Mouse (Mus musculus) left cerebral cortex, postnatal 36 days (tissue): Measurements from ENCODE around the gene Prox2. TPM values are rescaled to one million over a fixed set of nuclear protein-coding genes. Genes with fewer than 3 reads are reported as not detected.

ENCODE experiments used
- DNase-seq, 2 experiments: peaks; one replicate each; pipeline ENCODE4 v3.0.0; 2021 to 2022; ENCODE audit warnings: low spot score in 2 of 2, mixed read lengths in 1 of 2
- intact Hi-C: fragments of 180-260 bp; cut with DNase I; formaldehyde crosslinking; loops from one replicate; pipeline ENCODE4 v1.15.1; 2025
- total RNA-seq, 2 experiments: library from RNA; stranded (reverse); gene quantifications; 2 replicates each; pipeline ENCODE4 v1.2.3; 2021

Prox2 gene
- total RNA-seq, 2 experiments from 2014 or later: 1.8 to 2.8 TPM

- intact Hi-C loops: no loop called here
- no peak for DNase-seq
Measured at GRCm38 (mm10) chr12:85103096-85103495, 7.5 kb downstream of the Prox2 start.

- intact Hi-C loops: no loop called here
Measured at GRCm38 (mm10) chr12:85101521-85102106, 8.9 kb downstream of the Prox2 start.

GRCm38 (mm10) chr12:85101001-85101400 is 9.6 kb downstream of the Prox2 start:
- intact Hi-C loops: no loop called here

More at GRCm38 (mm10) chr12:85101521-85102106, 8.9 kb downstream of the Prox2 start:
- DNase-seq: no peak

GRCm38 (mm10) chr12:85095859-85096258 is 14.7 kb downstream of the Prox2 start:
- intact Hi-C loops: no loop called here
- DNase-seq: no peak

More at GRCm38 (mm10) chr12:85101001-85101400, 9.6 kb downstream of the Prox2 start:
- no peak for DNase-seq

- intact Hi-C loops: no loop called here
- DNase-seq: no peak
Measured at GRCm38 (mm10) chr12:85095146-85095545, 15.4 kb downstream of the Prox2 start.

GRCm38 (mm10) chr12:85094706-85095105 is 15.9 kb downstream of the Prox2 start:
- intact Hi-C loops: no loop called here
- no peak for DNase-seq

GRCm38 (mm10) chr12:85094010-85094409 is 16.5 kb downstream of the Prox2 start:
- intact Hi-C loops: no loop called here

GRCm38 (mm10) chr12:85092214-85092613 is 18.3 kb downstream of the Prox2 start:
- intact Hi-C loops: no loop called here
- DNase-seq: peak; percentile 29 to 46

More at GRCm38 (mm10) chr12:85094010-85094409, 16.5 kb downstream of the Prox2 start:
- peak; percentile 58 to 59 for DNase-seq

GRCm38 (mm10) chr12:85091190-85091589 is 19.4 kb downstream of the Prox2 start:
- DNase-seq: no peak
- intact Hi-C loops: no loop called here

GRCm38 (mm10) chr12:85087845-85088244 is 22.7 kb downstream of the Prox2 start:
- intact Hi-C loops: no loop called here
- DNase-seq: no peak

- no peak for DNase-seq
- intact Hi-C loops: no loop called here
Measured at GRCm38 (mm10) chr12:85084941-85085340, 25.6 kb downstream of the Prox2 start.

- intact Hi-C loops: no loop called here
- no peak for DNase-seq
Measured at GRCm38 (mm10) chr12:85084257-85084656, 26.3 kb downstream of the Prox2 start.

GRCm38 (mm10) chr12:85077100-85077499 is 33.5 kb downstream of the Prox2 start:
- no peak for DNase-seq
- intact Hi-C loops: no loop called here

GRCm38 (mm10) chr12:85071043-85071442 is 39.5 kb downstream of the Prox2 start:
- intact Hi-C loops: no loop called here
- no peak for DNase-seq

- intact Hi-C loops: no loop called here
- DNase-seq: no peak
Measured at GRCm38 (mm10) chr12:85051218-85051617, 59.3 kb downstream of the Prox2 start.

Other genes with a start within 250 kb of the Prox2 start
- gene Ltbp2, start 234.2 kb downstream of the Prox2 start, total RNA-seq: under 1 TPM; 0.41 to 0.52 TPM
- 10 to 100 TPM; 30.1 to 34.3 TPM for gene Fcf1, start 139.9 kb downstream of the Prox2 start, total RNA-seq
- 100 to 1,000 TPM in 1 of 2 experiments, 10 to 100 TPM in 1; 96.2 to 112 TPM for gene Arel1, start 139.9 kb downstream of the Prox2 start, total RNA-seq
- 100 to 1,000 TPM in 1 of 2 experiments, 10 to 100 TPM in 1; 94.2 to 141 TPM for gene Ylpm1, start 114.4 kb downstream of the Prox2 start, total RNA-seq
- 100 to 1,000 TPM; 144 to 163 TPM for gene Dlst, start 74 bp upstream of the Prox2 start, total RNA-seq
- 10 to 100 TPM; 35.8 to 39.1 TPM for gene Rps6kl1, start 40.5 kb upstream of the Prox2 start, total RNA-seq
- 1 to 10 TPM; 2.7 to 2.8 TPM for gene Pgf, start 67.0 kb upstream of the Prox2 start, total RNA-seq
- 10 to 100 TPM; 63.0 to 76.6 TPM for gene Eif2b2, start 108.7 kb upstream of the Prox2 start, total RNA-seq
- 10 to 100 TPM; 15.5 to 17.5 TPM for gene Mlh3, start 159.8 kb upstream of the Prox2 start, total RNA-seq
- 10 to 100 TPM; 31.1 to 39.0 TPM for gene Acyp1, start 177.7 kb upstream of the Prox2 start, total RNA-seq
- 1 to 10 TPM; 2.3 to 2.5 TPM for gene Zc2hc1c, start 177.8 kb upstream of the Prox2 start, total RNA-seq
- 10 to 100 TPM; 31.0 to 33.7 TPM for gene Nek9, start 228.6 kb upstream of the Prox2 start, total RNA-seq